Mouse (Mus musculus): Measurements from ENCODE around the gene Far1.
A peak's percentile ranks its signal among the peaks of the same experiment; 100 is the strongest.

The Far1 gene

GRCm38 (mm10) chr7:113571121-113571520 lies 57.5 kb downstream of the Far1 start:
- no peak for DNase-seq (ENCODE audit: low read depth)

DNA sequence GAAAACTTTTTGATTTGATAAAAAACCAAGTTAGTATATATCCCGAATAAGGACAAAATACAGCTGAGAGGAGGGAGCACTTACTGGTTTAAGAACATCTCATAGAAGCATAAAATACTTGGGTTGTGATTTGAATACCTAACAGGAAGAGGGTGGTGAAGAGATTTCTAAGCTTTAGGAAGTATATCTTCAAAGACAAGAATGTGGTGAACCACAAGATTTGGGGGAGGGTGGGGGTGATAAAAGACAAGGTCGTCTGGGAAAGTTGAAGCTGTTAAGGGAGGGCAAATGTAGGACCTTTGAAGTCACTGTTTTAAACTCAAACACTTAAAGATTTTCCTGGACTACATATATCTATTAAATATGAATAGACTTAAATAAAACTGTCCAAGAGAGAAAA lies 59.1 kb downstream of the Far1 start:
- DNase-seq (ENCODE audit: low read depth), result no peak

DNA sequence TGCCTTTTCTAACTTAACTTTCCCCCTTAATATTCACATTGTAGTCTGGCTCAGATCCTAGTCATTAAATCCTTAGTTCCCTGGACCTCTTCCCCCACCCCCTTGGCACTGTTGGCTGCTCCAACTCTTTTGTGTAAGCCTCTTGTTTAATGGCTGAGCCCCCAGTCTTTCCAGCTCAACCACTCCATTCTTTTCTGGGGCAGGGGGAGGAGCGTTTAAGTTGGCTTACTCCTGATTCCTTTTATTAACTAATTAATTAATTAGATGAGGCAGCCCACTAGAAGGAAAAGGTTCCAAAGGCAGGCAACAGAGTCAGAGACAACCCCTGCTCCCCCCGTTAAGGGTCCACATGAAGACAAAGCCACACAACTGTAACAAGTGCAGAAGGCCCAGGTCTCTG lies 68.5 kb downstream of the Far1 start:
- no peak for DNase-seq (ENCODE audit: low read depth)

GRCm38 (mm10) chr7:113589211-113589610 lies 75.6 kb downstream of the Far1 start:
- no peak for DNase-seq (ENCODE audit: low read depth)

DNA sequence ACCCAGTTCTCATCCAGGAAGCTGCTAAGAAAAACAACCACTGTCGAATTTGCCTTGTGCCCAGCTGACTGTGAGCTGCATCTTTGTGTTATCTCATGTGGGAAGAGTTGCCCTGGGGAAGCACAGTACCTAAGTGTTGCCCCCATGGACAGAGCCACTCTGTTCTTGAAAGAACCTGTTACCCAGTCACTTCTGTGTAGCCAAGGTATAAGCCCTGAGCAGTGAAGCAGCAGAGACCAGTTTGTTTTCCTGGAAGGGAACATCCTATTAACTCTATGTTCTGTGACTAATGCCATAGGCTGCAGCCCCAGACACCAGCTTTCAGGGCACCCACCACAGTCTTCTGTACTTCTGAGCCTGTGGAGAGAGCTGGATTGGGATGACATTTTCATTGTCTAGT lies 76.7 kb downstream of the Far1 start:
- no peak for DNase-seq (ENCODE audit: low read depth)

GRCm38 (mm10) chr7:113591084-113591483 lies 77.5 kb downstream of the Far1 start:
- no peak for DNase-seq (ENCODE audit: low read depth)

GRCm38 (mm10) chr7:113591557-113592354 lies 78.1 kb downstream of the Far1 start:
- no peak for DNase-seq (ENCODE audit: low read depth)

DNA sequence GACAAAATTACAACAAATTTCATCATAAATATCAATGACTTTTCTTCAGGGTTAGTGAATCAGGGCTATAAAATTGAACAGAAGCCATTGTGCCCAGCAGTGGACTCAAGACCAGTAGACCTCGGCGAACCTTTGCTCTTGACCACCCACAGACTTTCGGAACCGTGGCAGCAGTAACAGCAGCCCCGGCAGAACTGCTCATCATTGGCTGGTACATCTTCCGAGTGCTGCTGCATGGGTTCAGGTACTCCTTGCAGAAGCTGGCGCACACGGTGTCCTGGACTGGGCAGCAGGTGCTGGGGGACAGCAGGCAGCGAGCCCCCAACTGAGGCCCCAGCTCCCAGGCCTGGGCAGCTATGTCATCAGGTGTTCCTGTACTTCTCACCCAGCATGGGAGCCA lies 79.1 kb downstream of the Far1 start:
- no peak for DNase-seq (ENCODE audit: low read depth)

GRCm38 (mm10) chr7:113594363-113594762 lies 80.7 kb downstream of the Far1 start:
- DNase-seq (ENCODE audit: low read depth), result peak; percentile 48

DNA sequence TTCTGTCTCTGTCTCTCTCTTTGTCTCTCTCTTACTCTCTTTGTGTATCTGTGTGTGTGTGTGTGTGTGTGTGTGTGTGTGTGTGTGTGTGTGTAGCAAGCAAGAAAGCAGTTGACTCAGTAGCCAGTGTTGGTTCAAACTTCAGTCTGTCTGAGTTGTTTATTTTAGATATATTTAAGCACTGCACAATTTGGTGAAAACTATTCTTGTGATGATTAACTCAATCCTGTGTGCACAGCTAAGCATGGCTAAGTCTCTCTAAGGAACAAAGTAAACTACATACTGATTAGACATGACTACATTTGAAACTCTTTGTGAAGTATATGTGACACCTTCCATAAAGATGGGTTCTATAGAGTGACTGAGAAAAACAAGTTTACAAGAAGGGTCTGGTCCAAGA lies 83.6 kb downstream of the Far1 start:
- no peak for DNase-seq (ENCODE audit: low read depth)

DNA sequence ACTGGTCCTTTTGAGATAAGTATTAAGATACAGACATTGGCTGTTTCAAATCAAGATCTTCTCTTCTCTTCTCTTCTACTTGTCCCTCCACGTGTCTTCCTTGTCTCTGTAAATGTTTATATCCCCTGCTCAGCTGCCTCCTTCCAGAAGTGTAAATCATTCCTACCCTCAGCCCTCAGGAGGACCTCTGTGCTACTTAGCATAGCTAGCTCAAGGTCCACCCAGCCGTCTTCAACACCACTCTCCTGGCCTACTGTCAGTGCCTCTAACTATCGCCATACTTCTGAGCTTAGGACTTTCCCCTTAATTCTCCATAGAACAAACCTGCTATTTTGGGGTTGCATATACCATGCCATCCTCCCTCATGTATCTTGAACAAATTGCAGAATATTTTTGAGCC lies 88.2 kb downstream of the Far1 start:
- DNase-seq (ENCODE audit: low read depth), result no peak

- DNase-seq (ENCODE audit: low read depth), result no peak
Observed at GRCm38 (mm10) chr7:113607928-113608327, 94.3 kb downstream of the Far1 start.

- peak; percentile 58 for DNase-seq (ENCODE audit: low read depth)
Observed at GRCm38 (mm10) chr7:113609027-113609705, 95.5 kb downstream of the Far1 start.

DNA sequence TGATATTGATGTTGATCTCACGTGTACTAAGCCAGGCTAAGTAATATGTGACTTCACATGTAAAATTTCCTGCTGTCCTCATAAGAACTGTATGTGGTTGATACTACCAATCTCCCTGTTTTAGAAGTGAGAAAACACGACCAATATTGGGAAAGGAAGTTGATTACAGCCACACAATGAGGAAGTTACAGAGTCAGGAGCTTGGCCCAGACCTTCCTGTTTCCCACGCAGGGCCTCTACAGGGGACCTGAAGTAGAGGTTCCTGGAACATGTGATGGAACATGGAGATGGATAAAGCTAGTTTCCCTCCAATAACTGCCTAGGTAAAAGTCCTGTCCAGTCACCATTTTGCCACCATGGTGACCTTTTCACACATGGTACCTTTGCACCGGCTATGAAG lies 99.0 kb downstream of the Far1 start:
- peak; percentile 30 for DNase-seq (ENCODE audit: low read depth)

- DNase-seq (ENCODE audit: low read depth), result no peak
Observed at GRCm38 (mm10) chr7:113614198-113614927, 100.7 kb downstream of the Far1 start.

DNA sequence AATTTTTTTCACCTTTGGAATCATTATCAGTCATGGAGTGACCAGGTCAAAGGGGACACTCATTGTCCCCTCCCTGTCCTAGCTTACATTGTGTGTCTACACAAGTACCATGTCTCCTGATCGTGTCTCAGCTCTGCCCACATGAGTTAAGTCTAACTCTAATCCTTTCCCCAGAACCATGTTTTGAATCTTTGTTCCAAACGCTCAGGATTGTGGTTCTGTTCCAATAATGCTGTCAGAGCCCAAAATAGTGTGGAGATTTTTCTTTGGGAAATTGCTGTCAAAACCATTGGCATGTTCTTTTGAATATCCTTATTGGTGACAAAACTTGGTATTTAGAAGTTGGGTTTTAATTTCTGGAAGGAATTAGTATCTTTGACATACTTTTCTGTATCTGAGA lies 105.5 kb downstream of the Far1 start:
- no peak for DNase-seq (ENCODE audit: low read depth)

DNA sequence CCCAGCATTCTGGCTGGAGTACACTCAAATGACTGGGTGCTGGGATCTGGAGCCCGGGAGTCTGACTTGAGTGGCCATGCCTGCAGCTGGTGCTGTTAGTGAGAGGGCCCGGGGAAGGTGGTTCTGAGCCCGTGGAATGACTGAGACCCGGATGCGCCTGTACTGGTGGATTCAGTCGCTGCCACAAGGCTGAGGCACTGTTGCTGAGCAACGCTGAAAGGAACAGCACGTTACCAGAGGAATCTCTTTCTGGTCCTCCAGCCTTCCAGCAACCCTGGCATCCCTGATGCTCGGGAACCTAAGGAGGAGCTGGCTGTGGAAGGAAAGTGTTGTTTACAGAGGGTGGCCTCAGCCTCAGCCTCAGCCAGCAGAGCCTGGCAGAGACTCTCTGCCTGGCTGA lies 106.1 kb downstream of the Far1 start:
- DNase-seq (ENCODE audit: low read depth), result no peak
